Mouse (Mus musculus): ENCODE data around the gene Gpd1.

The Gpd1 gene

GRCm38 (mm10) chr15:99717386-99718334 lies at the start of gene Gpd1:
Gpd1 (plus strand) TSS chr15:99717515.
- peak; percentile 67 to 72 for DNase-seq (ENCODE audit: low spot score in 2 of 2)

DNA sequence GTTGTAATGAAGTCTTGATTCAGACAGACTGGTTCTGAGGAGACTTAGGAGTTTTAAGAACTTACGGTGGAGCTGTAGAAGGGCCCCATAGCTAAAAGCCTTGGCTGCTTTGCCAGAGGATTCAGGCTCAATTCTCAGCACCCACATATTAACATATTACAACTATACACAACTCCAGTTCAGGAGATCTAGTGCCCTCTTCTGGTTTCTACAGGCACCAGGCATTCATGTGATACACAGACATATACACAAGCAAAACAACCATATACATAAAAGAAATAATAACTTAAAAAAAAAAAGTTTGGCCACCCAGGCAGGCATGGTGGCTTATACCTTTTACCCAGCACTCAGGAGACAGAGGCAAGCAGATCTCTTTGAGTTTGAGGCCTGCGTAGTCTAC lies 49.8 kb upstream of the Gpd1 start:
- no peak for DNase-seq (ENCODE audit: low spot score in 2 of 2)

DNA sequence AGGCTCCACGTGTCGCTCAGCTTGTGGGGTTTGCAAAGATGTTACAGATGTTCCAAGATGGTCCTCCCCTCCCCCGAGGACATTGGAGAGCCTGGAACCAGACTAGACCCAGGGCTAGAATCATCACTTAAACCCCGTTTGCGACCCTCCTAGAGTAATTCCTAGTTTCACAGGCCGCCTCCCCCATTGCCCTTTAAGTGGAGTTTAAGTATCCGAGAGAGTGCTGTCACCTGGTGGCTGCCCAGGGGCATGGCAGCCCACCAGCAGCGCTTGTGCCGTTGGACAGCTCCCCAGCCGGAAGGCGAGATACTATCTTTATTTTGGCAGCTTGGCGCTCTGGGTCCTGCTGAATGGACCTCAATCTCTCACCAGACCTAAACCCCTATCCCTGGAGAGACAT lies 48.4 kb upstream of the Gpd1 start:
- DNase-seq (ENCODE audit: low spot score in 2 of 2) = peak; percentile 77 to 85

DNA sequence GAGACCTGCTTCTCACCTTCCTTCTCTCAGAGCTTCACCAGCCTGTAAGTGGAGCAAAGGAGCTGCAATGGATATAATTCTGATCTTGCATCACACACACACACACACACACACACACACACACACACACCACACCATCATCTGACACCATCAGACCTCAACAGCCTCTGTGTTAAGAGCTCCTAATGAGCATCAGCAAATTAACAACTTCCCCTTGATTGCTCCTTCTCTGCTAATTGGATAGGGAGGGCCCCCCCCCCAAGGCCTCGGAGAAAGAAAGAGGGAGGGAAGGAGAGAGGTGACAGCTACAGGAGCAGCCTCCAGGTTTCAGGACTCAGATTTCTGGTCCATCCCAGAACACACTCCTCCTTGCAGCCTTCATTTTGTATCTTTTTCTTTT lies 47.9 kb upstream of the Gpd1 start:
- DNase-seq (ENCODE audit: low spot score in 2 of 2) = no peak

- peak; percentile 76 to 79 for DNase-seq (ENCODE audit: low spot score in 2 of 2)
These were observed 47.0 kb upstream of the Gpd1 start, which contains the start of gene Asic1 for GRCm38 (mm10) chr15:99670154-99670821. Asic1 (plus strand) TSS chr15:99670368.

- no peak for DNase-seq (ENCODE audit: low spot score in 2 of 2)
These were observed 46.2 kb upstream of the Gpd1 start for GRCm38 (mm10) chr15:99670964-99671670.

GRCm38 (mm10) chr15:99671783-99672182 lies 45.5 kb upstream of the Gpd1 start:
- no peak for DNase-seq (ENCODE audit: low spot score in 2 of 2)

DNA sequence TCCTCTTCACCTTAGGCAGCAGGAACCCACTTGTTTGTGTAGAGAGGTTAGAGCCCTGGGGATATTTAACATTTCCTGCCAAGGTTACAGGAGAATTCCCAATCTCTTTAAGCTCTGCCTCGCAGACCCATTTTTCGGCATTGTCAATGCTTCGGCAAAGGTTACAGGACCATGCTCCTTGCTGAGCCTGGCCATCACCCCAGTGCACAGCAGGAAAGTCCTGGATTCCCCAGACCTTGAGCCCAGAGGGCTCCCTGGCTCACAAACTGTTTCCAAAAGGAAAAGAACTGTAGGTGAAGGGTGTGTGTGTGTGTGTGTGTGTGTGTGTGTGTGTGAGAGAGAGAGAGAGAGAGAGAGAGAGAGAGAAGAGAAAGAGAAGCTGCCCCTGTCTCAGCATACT lies 42.4 kb upstream of the Gpd1 start:
- no peak for DNase-seq (ENCODE audit: low spot score in 2 of 2)

GRCm38 (mm10) chr15:99677089-99677488 lies 40.2 kb upstream of the Gpd1 start:
- DNase-seq (ENCODE audit: low spot score in 2 of 2) = no peak

- no peak for DNase-seq (ENCODE audit: low spot score in 2 of 2)
These were observed 39.1 kb upstream of the Gpd1 start for GRCm38 (mm10) chr15:99678063-99678800.

DNA sequence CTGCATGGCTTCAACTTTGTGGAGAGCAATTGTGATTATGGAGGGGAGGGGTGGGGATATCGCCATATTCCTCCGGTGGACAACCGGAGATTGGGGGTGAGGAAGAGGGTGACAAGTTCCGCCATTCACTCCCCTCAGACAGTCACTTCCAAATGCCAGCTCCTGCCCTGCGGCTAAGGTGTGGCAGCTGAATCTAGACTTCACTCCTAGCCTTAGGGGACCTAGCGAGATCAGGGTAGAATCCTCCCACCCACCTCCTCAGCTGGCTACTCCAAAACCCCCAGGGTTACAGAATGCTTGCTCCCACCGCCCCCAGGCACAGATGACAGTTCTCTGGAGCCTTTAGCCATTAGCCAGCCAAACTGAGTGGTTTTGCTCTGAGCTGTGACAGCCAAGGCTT lies 38.3 kb upstream of the Gpd1 start:
- no peak for DNase-seq (ENCODE audit: low spot score in 2 of 2)

- DNase-seq (ENCODE audit: low spot score in 2 of 2) = no peak
These were observed 34.4 kb upstream of the Gpd1 start for GRCm38 (mm10) chr15:99682880-99683279.

DNA sequence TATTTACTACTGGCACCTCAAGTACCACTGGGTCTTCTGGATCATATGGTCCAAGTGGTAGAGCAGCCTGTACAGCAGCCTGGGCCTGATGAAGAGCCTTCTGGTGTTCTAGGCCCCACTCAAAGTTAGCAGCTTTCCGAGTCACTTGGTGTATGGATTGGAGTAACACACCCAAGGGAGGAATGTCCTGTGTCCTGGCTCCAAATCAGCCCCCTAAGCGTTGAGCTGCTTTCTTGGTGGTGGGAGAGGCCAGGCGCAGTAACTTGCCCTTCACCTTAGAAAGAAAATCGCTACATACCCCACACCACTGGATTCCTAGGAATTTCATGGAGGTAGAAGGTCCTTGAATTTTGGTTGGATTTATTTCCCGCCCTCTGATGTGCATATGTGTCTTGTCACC lies 33.2 kb upstream of the Gpd1 start:
- no peak for DNase-seq (ENCODE audit: low spot score in 2 of 2)

- peak in 1 of 2 experiments; percentile 73 for DNase-seq (ENCODE audit: low spot score in 2 of 2)
These were observed 28.6 kb upstream of the Gpd1 start for GRCm38 (mm10) chr15:99688712-99689111.

- DNase-seq (ENCODE audit: low spot score in 2 of 2) = no peak
These were observed 26.4 kb upstream of the Gpd1 start for GRCm38 (mm10) chr15:99690924-99691323.

- no peak for DNase-seq (ENCODE audit: low spot score in 2 of 2)
These were observed 25.3 kb upstream of the Gpd1 start for GRCm38 (mm10) chr15:99691976-99692375.

- DNase-seq (ENCODE audit: low spot score in 2 of 2) = no peak
These were observed 20.0 kb upstream of the Gpd1 start for GRCm38 (mm10) chr15:99697309-99697708.

DNA sequence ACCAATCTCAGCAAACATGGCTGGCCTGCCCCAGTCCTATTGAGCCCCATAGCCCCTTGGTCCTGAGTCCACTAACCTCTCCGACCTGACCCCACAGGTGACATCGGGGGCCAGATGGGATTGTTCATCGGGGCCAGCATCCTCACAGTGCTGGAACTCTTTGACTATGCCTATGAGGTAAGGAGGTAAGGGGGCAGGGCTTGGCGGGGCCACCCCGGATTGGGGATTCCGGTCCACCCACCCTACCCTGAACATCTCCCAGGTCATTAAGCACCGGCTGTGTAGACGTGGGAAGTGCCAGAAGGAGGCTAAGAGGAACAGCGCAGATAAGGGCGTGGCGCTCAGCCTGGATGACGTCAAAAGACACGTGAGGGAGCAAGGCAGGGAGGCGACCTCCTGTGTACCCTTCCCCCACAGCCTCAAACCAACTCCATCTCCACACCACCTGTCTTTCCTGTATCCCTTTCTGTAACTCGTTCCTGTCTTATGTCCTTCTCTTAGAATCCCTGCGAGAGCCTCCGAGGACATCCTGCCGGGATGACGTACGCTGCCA lies 18.7 kb upstream of the Gpd1 start:
- no peak for DNase-seq (ENCODE audit: low spot score in 2 of 2)

DNA sequence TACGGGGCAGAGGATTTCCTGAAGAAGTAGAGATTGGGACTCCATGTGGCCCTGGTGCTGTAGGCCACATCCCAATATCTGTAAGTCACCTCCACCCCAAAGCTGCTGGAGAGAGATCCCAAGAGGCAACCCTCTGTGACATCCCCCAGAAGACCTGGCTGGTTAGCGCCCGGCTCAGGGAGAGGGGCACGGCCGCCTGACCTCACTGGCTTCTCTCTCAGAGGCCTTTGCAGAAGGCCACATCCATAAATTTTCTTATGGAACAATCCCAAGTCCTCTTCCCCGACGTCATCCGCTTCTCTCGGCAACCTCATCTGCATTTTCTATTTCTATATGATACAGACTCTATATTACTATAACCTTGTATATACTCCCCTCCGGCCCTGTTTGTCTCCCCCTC lies 17.6 kb upstream of the Gpd1 start:
- DNase-seq (ENCODE audit: low spot score in 2 of 2) = no peak

DNA sequence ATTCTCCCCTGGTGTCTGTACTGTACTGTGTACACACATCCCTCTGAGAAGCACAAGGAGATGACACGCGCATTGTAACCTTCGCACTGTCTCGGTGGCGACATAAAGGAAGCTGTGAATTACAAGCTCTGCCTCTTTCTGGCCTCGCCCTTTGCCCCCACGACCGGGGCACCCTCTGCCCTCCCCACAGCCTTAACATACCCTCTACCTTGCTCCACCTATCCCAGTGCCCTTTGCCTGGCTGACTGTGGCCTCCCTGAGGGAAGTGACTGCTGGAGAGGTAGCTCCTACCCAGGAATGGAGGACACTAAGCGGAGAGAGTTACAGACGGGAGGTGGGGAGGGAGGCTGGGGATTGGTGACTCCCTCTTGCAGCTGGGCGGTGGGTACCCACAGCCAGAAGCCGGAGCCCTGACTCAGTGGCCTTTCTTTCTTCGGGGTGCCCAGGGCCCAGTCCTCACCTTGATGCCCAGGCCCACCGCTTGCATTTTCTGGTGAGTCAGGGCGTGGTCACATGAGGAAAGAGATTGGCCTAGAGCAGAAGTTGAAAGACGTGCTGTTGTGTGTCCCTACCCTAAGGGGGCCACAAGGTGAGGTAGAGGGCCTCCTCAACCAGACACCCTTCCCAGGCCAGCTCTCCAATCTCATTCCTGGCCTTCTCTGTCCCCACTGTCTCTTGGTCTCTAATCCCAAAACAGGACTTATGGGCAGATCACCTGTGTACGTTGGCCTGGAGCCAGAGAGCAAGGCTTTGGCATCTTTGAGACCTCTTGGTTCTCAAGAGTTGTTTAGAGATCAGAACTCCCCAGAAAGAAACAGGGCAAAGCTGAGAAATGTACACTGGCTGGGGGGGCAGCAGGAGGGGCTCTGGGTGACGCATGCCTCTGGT lies 16.9 kb upstream of the Gpd1 start:
- DNase-seq (ENCODE audit: low spot score in 2 of 2) = no peak
